Mouse (Mus musculus): ENCODE measurements around the gene Ceacam13. TPM values are rescaled to one million over a fixed set of nuclear protein-coding genes. Genes with fewer than 3 reads are reported as not detected.
"Not testable (repeated sequence)": the region's sequence is repeated elsewhere in the genome, so short reads cannot be mapped to it uniquely, and the experiment has no call there.

The Ceacam13 gene
- polyA plus RNA-seq (2015; fragmentation: Nextera tagmentation; extraction: Ambion mirVana) = not detected in 2 replicates

DNA sequence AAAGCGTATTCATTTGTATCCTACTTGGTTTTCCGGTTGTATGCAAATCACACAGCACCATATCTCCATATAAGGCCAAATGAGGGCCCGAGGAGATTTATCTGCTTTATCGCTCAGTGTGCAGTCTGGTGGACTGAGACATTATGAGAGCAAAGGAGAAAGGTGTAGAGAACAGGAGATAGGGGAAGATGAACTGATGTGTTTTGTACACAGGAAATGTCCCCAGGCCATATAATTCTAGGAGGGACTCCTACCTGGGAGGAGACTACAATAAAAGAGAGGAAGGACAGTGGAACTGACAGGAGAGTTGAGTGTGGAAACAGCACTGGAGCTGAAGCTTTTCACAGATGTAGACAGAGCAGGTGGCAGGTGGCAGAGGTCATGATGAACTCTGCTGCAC lies at the start of gene Ceacam13:
Gene Ceacam13, plus strand, starts transcription at position 301 of the 400 bp plus-strand sequence.
- H3K36me3 ChIP-seq = no peaks in the 10 kb centered on the region
- peaks cover 59% of the 10 kb centered on the region for H3K9me3 ChIP-seq
- H3K4me1 ChIP-seq (replicated peaks) = no peaks in the 10 kb centered on the region
- no peak within 1 kb of the TSS for H3K4me2 ChIP-seq (replicated peaks)
- WGBS = 79% methylated on average over 4 of the region's 4 CpGs
- ATAC-seq = no peak
- no peak within 1 kb of the TSS for H3K27ac ChIP-seq
- no peak within 1 kb of the TSS for H3K4me3 ChIP-seq (replicated peaks)
- no peak within 1 kb of the TSS for H3K9ac ChIP-seq (replicated peaks)
- no peaks in the 10 kb centered on the region for H3K27me3 ChIP-seq

DNA sequence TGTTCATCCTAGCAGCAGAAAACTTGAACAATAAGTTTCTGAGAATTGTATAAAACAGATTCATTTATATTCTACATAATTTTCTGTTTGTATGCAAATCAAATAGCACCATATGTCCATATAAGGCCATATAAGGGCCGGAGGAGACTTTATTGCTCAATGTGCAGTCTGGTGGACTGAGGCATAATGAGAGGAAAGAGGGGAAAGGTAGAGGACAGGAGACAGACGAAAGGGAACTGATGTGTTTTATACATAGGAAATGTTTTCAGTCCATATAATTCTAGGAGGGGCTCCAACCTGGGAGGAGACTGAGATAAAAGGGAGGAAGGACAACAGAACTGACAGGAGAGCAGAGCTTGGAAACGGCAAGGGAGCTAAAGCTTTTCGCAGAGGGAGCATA lies 37.9 kb upstream of the Ceacam13 start, which contains the start of gene Ceacam11:
Gene Ceacam11, plus strand, starts transcription at position 301 of the 400 bp plus-strand sequence.
- ATAC-seq = no peak
- Histone ChIP-seq H3K9me3 (peaks cover 75% of the 10 kb centered on the region), H3K4me3 (replicated peaks) (no peak within 1 kb of the TSS)

DNA sequence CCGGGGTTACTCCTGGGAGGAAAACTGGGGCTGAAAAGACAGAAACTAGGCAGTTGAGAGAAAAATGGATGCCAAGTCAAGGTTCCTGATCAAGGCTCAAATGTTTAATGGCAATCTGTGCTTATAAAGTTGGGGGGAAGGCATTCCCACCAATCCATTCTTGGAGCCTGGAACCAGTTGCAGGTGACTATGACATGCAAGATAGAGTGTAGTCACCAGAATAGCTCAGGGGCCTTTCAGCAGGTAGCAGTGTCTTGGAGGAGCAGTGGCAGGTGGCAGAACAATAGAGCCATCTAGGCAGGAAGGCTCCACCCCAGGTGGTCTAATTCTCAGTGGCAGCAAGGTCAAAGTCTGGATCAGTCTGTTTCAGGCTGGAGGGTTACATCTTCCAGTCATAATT lies 8.6 kb upstream of the Ceacam13 start:
- not testable (repeated sequence) for H3K9ac ChIP-seq (replicated peaks); ATAC-seq; H3K27ac ChIP-seq; H3K4me2 ChIP-seq (replicated peaks); H3K4me3 ChIP-seq (replicated peaks); H3K36me3 ChIP-seq; H3K4me1 ChIP-seq (replicated peaks); H3K27me3 ChIP-seq
- WGBS = 90% methylated on average over 1 of the region's 1 CpGs
- peaks cover 39% of the 10 kb centered on the region for H3K9me3 ChIP-seq

More for the DNA sequence above, 37.9 kb upstream of the Ceacam13 start, which contains the start of gene Ceacam11:
- WGBS = 76% methylated on average over 4 of the region's 4 CpGs
- Histone ChIP-seq H3K9ac (replicated peaks) (no peak within 1 kb of the TSS), H3K4me2 (replicated peaks) (no peak within 1 kb of the TSS), H3K27ac (no peak within 1 kb of the TSS), H3K4me1 (replicated peaks) (no peaks in the 10 kb centered on the region), H3K27me3 (no peaks in the 10 kb centered on the region), H3K36me3 (no peaks in the 10 kb centered on the region)

DNA sequence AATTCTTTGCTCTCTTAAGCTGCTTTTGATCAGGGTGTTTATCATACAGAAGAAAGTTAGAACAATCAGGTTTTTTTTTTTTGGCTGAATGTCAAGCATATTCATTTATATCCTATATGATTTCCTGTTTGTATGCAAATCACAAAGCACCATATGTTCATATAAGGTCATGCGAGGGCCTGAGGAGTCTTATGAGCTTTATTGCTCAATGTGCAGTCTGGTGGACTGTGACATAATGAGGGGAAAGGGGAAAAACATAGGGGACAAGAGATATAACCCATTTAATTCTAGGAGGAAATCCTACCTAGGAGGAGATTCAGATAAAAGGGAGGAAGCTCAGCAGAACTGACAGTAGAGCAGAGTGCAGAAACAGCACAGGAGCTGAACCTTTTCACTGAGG lies 55.9 kb downstream of the Ceacam13 start, which contains the start of gene Ceacam12:
Gene Ceacam12, plus strand, starts transcription at position 301 of the 400 bp plus-strand sequence.
- Histone ChIP-seq H3K27ac (no peak within 1 kb of the TSS), H3K4me1 (replicated peaks) (no peaks in the 10 kb centered on the region), H3K9me3 (peaks cover 60% of the 10 kb centered on the region), H3K9ac (replicated peaks) (no peak within 1 kb of the TSS), H3K27me3 (no peaks in the 10 kb centered on the region), H3K4me2 (replicated peaks) (no peak within 1 kb of the TSS), H3K4me3 (replicated peaks) (no peak within 1 kb of the TSS), H3K36me3 (no peaks in the 10 kb centered on the region)
- WGBS = 76% methylated on average over 1 of the region's 1 CpGs
- no peak for ATAC-seq

Small RNA genes lying within 50 kb of the gene (microRNA-seq; reads per million reads assigned to microRNA genes)
- not detected for gene Gm22414

Other genes with a start within 250 kb of the Ceacam13 start
- not detected in 2 replicates for gene Ceacam14, start 197.3 kb upstream of the Ceacam13 start, polyA plus RNA-seq (2015; fragmentation: Nextera tagmentation; extraction: Ambion mirVana)
- not detected in 2 replicates for gene Gm5155, start 138.1 kb upstream of the Ceacam13 start, polyA plus RNA-seq (2015; fragmentation: Nextera tagmentation; extraction: Ambion mirVana)
- not detected in 2 replicates for gene Ceacam11, start 37.8 kb upstream of the Ceacam13 start, polyA plus RNA-seq (2015; fragmentation: Nextera tagmentation; extraction: Ambion mirVana)
- gene Ceacam12, start 56.0 kb downstream of the Ceacam13 start, polyA plus RNA-seq (2015; fragmentation: Nextera tagmentation; extraction: Ambion mirVana) = not detected in 2 replicates
- not detected in 2 replicates for gene Igfl3, start 166.6 kb downstream of the Ceacam13 start, polyA plus RNA-seq (2015; fragmentation: Nextera tagmentation; extraction: Ambion mirVana)
- not detected in 2 replicates for gene Mill1, start 235.5 kb downstream of the Ceacam13 start, polyA plus RNA-seq (2015; fragmentation: Nextera tagmentation; extraction: Ambion mirVana)

Measured in midbrain, embryonic 13.5 days (tissue).